Comparison of ENCODE assay signal across 11 mouse cellular contexts in genomic region chr3:61358107-61358506, GRCm38 (mm10). TPM values are rescaled to one million over a fixed set of nuclear protein-coding genes. Genes with fewer than 3 reads are reported as not detected.
DNase-seq lines count a peak whose midpoint lies in the region; TF ChIP-seq lines count a peak whose summit lies in the region.
"Had no signal": no experiment of that assay in that cellular context is flagged by ENCODE, and none has a peak within 500 bp of the region (broad histone marks: within the 10 kb centered on the region; RNA-seq: fewer than 3 reads in every experiment).

No protein-coding gene starts in this region.

- 39% methylated on average over 6 of the region's 6 CpGs for WGBS in heart, adult 2 months

- H3K36me3 ChIP-seq in heart, adult 2 months (ENCODE audit: control insufficient read depth, insufficient read depth, low read length): no peaks in the 10 kb centered on the region

- no peak overlapping the region for H3K9ac ChIP-seq in heart, adult 2 months (ENCODE audit: low read depth, low read length)

- no peaks in the 10 kb centered on the region for H3K4me1 ChIP-seq in heart, adult 2 months (ENCODE audit: control insufficient read depth, insufficient read depth, low read length)

- TF ChIP-seq CTCF in heart, adult 2 months (IDR thresholded peaks at IDR 0.05): no peak

- DNase-seq in heart, adult 8-10 months (ENCODE audit: low spot score): peak; percentile 58
- no peak for DNase-seq in heart, adult 2 months
- DNase-seq in left cerebral cortex, postnatal 4 days: peak; percentile 26
- no peak for DNase-seq in left cerebral cortex, adult 11 months (ENCODE audit: low spot score)
- peak; percentile 17 for DNase-seq in MEL-GATA-1-ER (ENCODE audit: extremely low read depth, low read depth)
- peak; percentile 41 for DNase-seq in heart, postnatal 4 days
- DNase-seq in right cerebral cortex, adult 2 months (ENCODE audit: low spot score in 2 of 2): no peak
- DNase-seq: gastrocnemius, adult 2 months; right cerebral cortex, postnatal 14 days had no signal

- H3K79me2 ChIP-seq in heart, adult 2 months (replicated peaks; ENCODE audit: control insufficient read depth, insufficient read depth, low read length): no peaks in the 10 kb centered on the region

- H3K27me3 ChIP-seq in heart, adult 2 months (ENCODE audit: control insufficient read depth, insufficient read depth, low read length): no peaks in the 10 kb centered on the region

- no peak for TF ChIP-seq EP300 in heart, adult 2 months (IDR thresholded peaks at IDR 0.05; ENCODE audit: insufficient read depth, low read depth, low read length)

- TF ChIP-seq POLR2A in heart, adult 2 months (IDR thresholded peaks at IDR 0.05; ENCODE audit: insufficient read depth, low read depth, low read length): no peak

- intact Hi-C loops in heart, adult 2 months (cut with DNase I): no loop called here
- intact Hi-C loops in left cerebral cortex, postnatal 4 days (cut with DNase I): no loop called here

- no peak overlapping the region for H3K4me3 ChIP-seq in heart, adult 2 months
- H3K4me3 ChIP-seq: gastrocnemius, adult 2 months had no signal

- H3K27ac ChIP-seq in heart, adult 2 months: no peak overlapping the region
- H3K27ac ChIP-seq: gastrocnemius, adult 2 months had no signal

RNA-seq across cellular contexts. Expression of gene Rap2b, which starts 3.3 kb away (rescaled TPM):
- total RNA-seq in heart, adult 8-10 months (2022): 1 to 10 TPM; 2.0 to 2.8 (median 2.3) TPM
- 1 to 10 TPM; 2.3 to 2.6 TPM for total RNA-seq in heart, adult 2 months (2021)
- 1.5 and 1.9 TPM in 2 replicates for polyA plus RNA-seq in heart, adult 2 months (2012; rRNA removed)
- total RNA-seq in left cerebral cortex, postnatal 4 days (2021): 10 to 100 TPM; 28.8 to 29.4 TPM
- total RNA-seq in heart, postnatal 4 days (2021): 1 to 10 TPM; 5.5 to 6.4 TPM

RNA-seq across cellular contexts. Expression of gene B430305J03Rik, which starts 7.6 kb away (rescaled TPM):
- under 1 TPM in 2 of 4 experiments, not detected in 2; 0.06 to 0.09 TPM for total RNA-seq in heart, adult 8-10 months (2022)
- under 1 TPM in 1 of 2 experiments, not detected in 1; 0.05 TPM for total RNA-seq in heart, adult 2 months (2021)
- polyA plus RNA-seq in heart, adult 2 months (2012; rRNA removed): 0.10 TPM in 1 of 2 replicates, not detected in the other
- 1 to 10 TPM; 1.2 to 1.6 TPM for total RNA-seq in left cerebral cortex, postnatal 4 days (2021)
- under 1 TPM; 0.16 to 0.31 TPM for total RNA-seq in heart, postnatal 4 days (2021)
- total RNA-seq: gastrocnemius, adult 2 months had no signal
- polyA plus RNA-seq: liver, embryonic 11.5 days; neural tube, embryonic 11.5 days had no signal

Comparison
In these comparisons a context has a peak if more than half of its experiments do, and no peak if none do; other contexts are left out.
1. DNase-seq: peak in heart, adult 8-10 months (single experiment), left cerebral cortex, postnatal 4 days (single experiment), MEL-GATA-1-ER (single experiment) and heart, postnatal 4 days (single experiment); none in heart, adult 2 months (0 of 2), left cerebral cortex, adult 11 months (single experiment) and right cerebral cortex, adult 2 months (0 of 2).
2. RNA of gene Rap2b, which starts 3.3 kb away (total RNA-seq): 28.8 to 29.4 TPM in left cerebral cortex, postnatal 4 days; 5.5 to 6.4 TPM in heart, postnatal 4 days, 2.3 to 2.6 TPM in heart, adult 2 months and 2.0 to 2.8 TPM in heart, adult 8-10 months; every median in the first group is over 4 times any median in the second.